Mouse (Mus musculus) ES-E14 (cell line): ENCODE results near the gene Zfp598. TPM values are rescaled to one million over a fixed set of nuclear protein-coding genes. Genes with fewer than 3 reads are reported as not detected.

Experiments
- DNase-seq: peaks from one replicate; pipeline ENCODE4 v3.0.0-alpha.2; 2013; ENCODE audit warnings: low read depth, low spot score
- H3K27ac ChIP-seq: 2 replicates; pipeline ENCODE4 v1.5.1; 2012; ENCODE audit warnings: low read depth, mild to moderate bottlenecking, low read length, moderate library complexity, mixed read lengths; ENCODE audit not compliant: poor library complexity, insufficient read depth, severe bottlenecking
- H3K36me3 ChIP-seq: 2 replicates; pipeline ENCODE4 v1.6.1; 2012; ENCODE audit warnings: mild to moderate bottlenecking, low read length, moderate library complexity, mixed read lengths; ENCODE audit not compliant: control insufficient read depth, poor library complexity, insufficient read depth, severe bottlenecking
- H3K4me1 ChIP-seq, 2 experiments: fragments of 150-350 bp in 1 of 2; sonication (generic) in 1 of 2; 2 replicates each; pipeline ENCODE4 v1.6.1; 2012; ENCODE audit warnings: low read length in 2 of 2, mild to moderate bottlenecking in 1 of 2, mixed read lengths in 1 of 2; ENCODE audit not compliant: control insufficient read depth in 2 of 2, insufficient read depth in 2 of 2, poor library complexity in 1 of 2
- H3K4me3 ChIP-seq, 2 experiments: fragments of 150-350 bp in 1 of 2; sonication (generic) in 1 of 2; 2 replicates each; pipeline ENCODE4 v1.5.1; 2012; ENCODE audit warnings: low read length in 2 of 2, low read depth in 1 of 2, mild to moderate bottlenecking in 1 of 2, mixed read lengths in 1 of 2; ENCODE audit not compliant: insufficient read depth in 1 of 2, poor library complexity in 1 of 2, severe bottlenecking in 1 of 2
- H3K9ac ChIP-seq: 2 replicates; pipeline ENCODE4 v1.6.1; 2012; ENCODE audit warnings: low read depth, mild to moderate bottlenecking, low read length, mixed read lengths; ENCODE audit not compliant: poor library complexity, insufficient read depth, severe bottlenecking
- H3K9me3 ChIP-seq: fragments of 150-350 bp; sonication (generic); 2 replicates; pipeline ENCODE4 v1.6.1; 2012; ENCODE audit warnings: low read depth, mild to moderate bottlenecking, low read length; ENCODE audit not compliant: control insufficient read depth, insufficient read depth
- CHD2 ChIP-seq: IDR thresholded peaks from 2 replicates; pipeline ENCODE4 v1.6.1; 2014; ENCODE audit warnings: mild to moderate bottlenecking, low read depth, low read length, inconsistent platforms
- HCFC1 ChIP-seq: IDR thresholded peaks from 2 replicates; pipeline ENCODE4 v1.6.1; 2012; ENCODE audit warnings: low read length, inconsistent platforms, borderline replicate concordance; ENCODE audit not compliant: insufficient read depth
- MAFK ChIP-seq: IDR thresholded peaks from 2 replicates; pipeline ENCODE4 v1.6.1; 2014; ENCODE audit warnings: mild to moderate bottlenecking, low read depth, low read length, inconsistent platforms; ENCODE audit not compliant: insufficient read depth
- ZC3H11A ChIP-seq: IDR thresholded peaks from 2 replicates; pipeline ENCODE4 v1.6.1; 2012; ENCODE audit warnings: low read depth, mild to moderate bottlenecking, inconsistent platforms, low read length, borderline replicate concordance
- ZNF384 ChIP-seq: IDR thresholded peaks from 2 replicates; pipeline ENCODE4 v1.6.1; 2012; ENCODE audit warnings: low read depth, low read length, inconsistent platforms
- in situ Hi-C, 2 experiments: fragments of 600-800 bp; cut with MboI; formaldehyde crosslinking; loops; one replicate each; pipeline ENCODE4 v1.15.1; 2025; ENCODE audit warnings: low sequenced_read_pairs in 2 of 2, inconsistent platforms in 1 of 2; ENCODE audit not compliant: unreplicated experiment in 2 of 2
- total RNA-seq: library from RNA; depleted of rRNA; stranded (reverse); fragments of 300-350 nt; gene quantifications from 2 replicates; pipeline ENCODE4 v1.2.3, GENCODE M21; 2012; rRNA removed

Zfp598 gene
- total RNA-seq, 1 experiment = 39.7 TPM

DNA sequence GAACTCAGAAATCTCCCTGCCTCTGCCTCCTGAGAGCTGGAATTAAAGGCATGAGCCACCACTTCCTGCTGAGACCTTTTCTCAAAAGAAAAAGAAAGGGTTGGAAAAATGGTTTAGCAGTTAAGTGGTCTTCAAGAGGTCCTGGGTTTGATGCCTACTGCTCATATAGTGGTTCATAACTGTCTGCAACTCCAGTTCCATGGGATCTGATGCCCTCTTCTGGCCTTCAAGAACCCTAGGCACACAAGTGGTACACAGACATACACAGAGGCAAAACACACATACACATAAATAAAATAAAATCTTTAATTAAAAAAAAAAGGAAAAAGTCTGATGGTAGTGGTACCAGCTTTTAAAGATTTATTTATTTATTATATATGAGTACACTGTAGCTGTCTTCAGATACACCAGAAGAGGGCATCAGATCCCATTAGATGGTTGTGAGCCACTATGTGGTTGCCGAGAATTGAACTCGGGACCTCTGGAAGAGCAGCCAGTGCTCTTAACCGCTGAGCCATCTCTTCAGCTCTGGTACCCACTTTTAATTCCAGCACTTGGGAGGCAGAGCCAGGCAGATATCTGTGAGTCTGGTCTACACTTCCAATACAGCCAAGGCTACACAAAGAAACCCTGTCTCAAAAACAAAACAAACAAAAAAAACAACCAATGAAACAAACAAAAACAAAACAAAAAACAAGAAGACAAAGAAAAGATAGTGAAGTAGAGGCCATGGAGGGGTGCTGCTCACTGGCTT, 56.3 kb downstream of the Zfp598 start:
- Histone ChIP-seq H3K36me3 (peaks cover 16% of the 10 kb centered on the region), H3K9me3 (no peaks in the 10 kb centered on the region), H3K4me3 (no peak overlapping the region), H3K4me1 (peaks cover 0 to 8% of the 10 kb centered on the region in 2 experiments; a peak in 1 of 4 replicates), H3K27ac (no peak overlapping the region), H3K9ac (no peak overlapping the region)
- no peak for TF ChIP-seq ZC3H11A
- no peak for TF ChIP-seq HCFC1
- no peak for TF ChIP-seq MAFK
- no peak for TF ChIP-seq ZNF384
- no peak for TF ChIP-seq CHD2
- in situ Hi-C loops = no loop called here
- DNase-seq = no peak

DNA sequence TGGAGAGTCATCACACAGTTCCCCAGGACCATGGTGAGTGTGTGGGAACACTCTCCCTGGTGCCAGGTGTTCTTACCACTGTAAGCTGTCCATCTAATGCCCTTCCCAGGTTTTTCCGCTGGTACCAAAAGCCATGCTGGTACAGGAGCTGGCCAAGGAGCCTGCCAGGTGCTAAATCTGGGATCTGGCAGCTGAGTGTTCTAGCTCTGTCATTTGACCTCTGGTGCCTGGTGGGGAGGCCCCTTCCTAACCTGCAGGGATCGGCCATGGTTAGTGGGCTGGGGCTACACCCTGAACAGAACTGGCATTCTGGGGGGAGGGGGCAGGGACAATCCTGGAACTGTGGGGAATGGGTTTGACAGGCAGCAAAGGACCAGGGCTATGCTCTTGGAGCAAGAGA, 58.1 kb downstream of the Zfp598 start, which contains the start of gene Rpl3l:
Gene Rpl3l (plus strand): TSS at position 203 of the 400 bp plus-strand sequence.
- no peak for TF ChIP-seq ZC3H11A
- no peak for TF ChIP-seq HCFC1
- no peak for TF ChIP-seq MAFK
- no peak for TF ChIP-seq CHD2
- TF ChIP-seq ZNF384 = no peak
- no peaks in the 10 kb centered on the region for H3K9me3 ChIP-seq
- in situ Hi-C loops = no loop called here
- H3K4me3 ChIP-seq = peak within 1 kb of the TSS in 1 of 2 experiments; percentile 40; a peak in 1 of 4 replicates
- no peak for DNase-seq
- peaks cover 0 to 8% of the 10 kb centered on the region in 2 experiments; a peak in 1 of 4 replicates for H3K4me1 ChIP-seq
- H3K9ac ChIP-seq = peak within 1 kb of the TSS; percentile 29; the same call in 1 of the 2 replicates
- no peak within 1 kb of the TSS for H3K27ac ChIP-seq
- 0 out of 2 replicates have a peak, but pooled peaks cover under 1% of the 10 kb centered on the region for H3K36me3 ChIP-seq

DNA sequence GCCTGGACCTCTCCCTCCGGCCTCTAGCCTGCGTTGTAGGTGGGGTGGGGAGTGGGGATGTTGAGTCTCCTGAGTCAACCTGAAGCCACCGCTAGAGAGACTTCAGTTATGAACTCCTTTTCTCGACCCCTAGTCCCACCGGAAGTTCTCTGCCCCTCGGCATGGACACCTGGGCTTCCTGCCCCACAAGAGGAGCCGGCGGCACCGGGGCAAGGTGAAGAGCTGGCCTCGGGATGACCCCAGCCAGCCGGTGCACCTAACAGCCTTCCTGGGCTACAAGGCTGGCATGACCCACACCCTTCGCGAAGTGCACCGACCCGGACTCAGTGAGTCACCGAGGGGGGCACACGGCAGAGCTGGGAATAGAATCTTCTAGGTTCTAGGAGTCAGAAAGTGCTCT, 58.7 kb downstream of the Zfp598 start:
- Histone ChIP-seq H3K27ac (no peak overlapping the region), H3K9me3 (no peaks in the 10 kb centered on the region), H3K4me1 (peaks cover 1 to 8% of the 10 kb centered on the region in 2 experiments; a peak in 1 of 4 replicates), H3K4me3 (peak overlapping the region in 1 of 2 experiments; percentile 40; a peak in 1 of 4 replicates), H3K36me3 (no peaks in the 10 kb centered on the region), H3K9ac (peak overlapping the region; percentile 29; the same call in 1 of the 2 replicates)
- no peak for TF ChIP-seq MAFK
- no peak for TF ChIP-seq ZC3H11A
- no peak for TF ChIP-seq HCFC1
- TF ChIP-seq ZNF384 = no peak
- TF ChIP-seq CHD2 = no peak
- in situ Hi-C loops = no loop called here
- no peak for DNase-seq

DNA sequence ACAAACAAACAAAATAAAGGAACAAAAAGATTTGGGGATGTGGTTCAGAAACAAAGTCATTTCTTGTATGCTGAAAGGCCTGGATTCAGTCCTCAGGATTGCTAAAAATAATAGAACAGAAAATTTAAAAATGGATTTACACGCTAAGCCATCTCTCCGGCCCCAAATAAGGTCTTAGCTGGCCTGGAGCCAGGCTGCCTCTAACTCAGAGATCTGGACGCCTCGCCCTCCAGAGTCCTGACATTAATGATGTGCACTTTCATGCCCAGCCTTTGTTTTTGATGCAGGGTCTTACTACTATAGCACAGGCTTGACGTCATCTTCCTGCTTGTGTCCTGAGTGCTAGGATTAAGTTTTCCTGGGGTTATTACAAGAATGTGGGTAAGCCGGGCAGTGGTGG, 59.6 kb downstream of the Zfp598 start:
- Histone ChIP-seq H3K4me3 (no peak overlapping the region), H3K9me3 (no peaks in the 10 kb centered on the region), H3K27ac (no peak overlapping the region), H3K9ac (no peak overlapping the region), H3K4me1 (peaks cover 1 to 10% of the 10 kb centered on the region in 2 experiments; a peak in 1 of 4 replicates), H3K36me3 (no peaks in the 10 kb centered on the region)
- TF ChIP-seq HCFC1 (no peak), CHD2 (no peak), MAFK (no peak), ZNF384 (no peak), ZC3H11A (no peak)
- no peak for DNase-seq
- in situ Hi-C loops = no loop called here

DNA sequence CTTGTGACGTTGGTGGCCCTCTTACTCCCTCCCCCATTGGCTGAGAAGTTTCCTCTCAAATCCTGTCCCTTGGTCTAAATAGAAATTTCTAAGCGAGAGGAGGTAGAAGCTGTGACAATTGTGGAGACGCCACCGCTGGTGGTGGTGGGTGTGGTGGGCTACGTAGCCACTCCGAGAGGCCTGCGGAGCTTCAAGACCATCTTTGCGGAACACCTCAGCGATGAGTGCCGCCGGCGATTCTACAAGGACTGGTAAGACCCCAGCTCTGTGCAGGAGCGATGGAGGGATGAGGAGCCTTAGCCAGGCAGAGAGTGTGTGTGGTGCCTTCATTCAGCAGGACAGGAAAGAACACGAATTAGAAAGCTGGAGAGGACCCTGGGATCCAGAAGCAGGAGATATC, 61.3 kb downstream of the Zfp598 start:
- no peaks in the 10 kb centered on the region for H3K36me3 ChIP-seq
- no peak overlapping the region for H3K9ac ChIP-seq
- TF ChIP-seq MAFK (no peak), ZC3H11A (no peak), CHD2 (no peak), HCFC1 (no peak), ZNF384 (no peak)
- no peaks in the 10 kb centered on the region for H3K9me3 ChIP-seq
- H3K27ac ChIP-seq = no peak overlapping the region
- H3K4me3 ChIP-seq = no peak overlapping the region
- in situ Hi-C loops = no loop called here
- H3K4me1 ChIP-seq = peaks cover 1 to 13% of the 10 kb centered on the region in 2 experiments; a peak in 2 of 4 replicates
- no peak for DNase-seq

Other genes starting within 250 kb of the Zfp598 start
- 38.0 and 42.9 TPM in 2 replicates for gene Eci1, start 243.0 kb upstream of the Zfp598 start, total RNA-seq
- 1.2 and 1.8 TPM in 2 replicates for gene Dnase1l2, start 226.6 kb upstream of the Zfp598 start, total RNA-seq
- 23.4 and 38.2 TPM in 2 replicates for gene E4f1, start 199.4 kb upstream of the Zfp598 start, total RNA-seq
- gene Pgp, start 199.3 kb upstream of the Zfp598 start, total RNA-seq = 12.8 and 16.6 TPM in 2 replicates
- 1.2 and 1.4 TPM in 2 replicates for gene Bricd5, start 195.8 kb upstream of the Zfp598 start, total RNA-seq
- 24.2 and 32.8 TPM in 2 replicates for gene Mlst8, start 190.6 kb upstream of the Zfp598 start, total RNA-seq
- 1.8 and 2.0 TPM in 2 replicates for gene Caskin1, start 181.1 kb upstream of the Zfp598 start, total RNA-seq
- gene Traf7, start 141.7 kb upstream of the Zfp598 start, total RNA-seq = 149 and 228 TPM in 2 replicates
- gene Rab26, start 135.5 kb upstream of the Zfp598 start, total RNA-seq = 2.8 and 7.4 TPM in 2 replicates
- 27.8 and 35.9 TPM in 2 replicates for gene Pkd1, start 119.9 kb upstream of the Zfp598 start, total RNA-seq
- gene Tsc2, start 37.1 kb upstream of the Zfp598 start, total RNA-seq = 93.0 and 118 TPM in 2 replicates
- gene Nthl1, start 37.0 kb upstream of the Zfp598 start, total RNA-seq = 39.4 and 43.0 TPM in 2 replicates
- 11.4 and 22.7 TPM in 2 replicates for gene Slc9a3r2, start 19.4 kb upstream of the Zfp598 start, total RNA-seq
- gene Npw, start 11.2 kb upstream of the Zfp598 start, total RNA-seq = 3.0 and 6.0 TPM in 2 replicates
- gene Syngr3, start 20.3 kb downstream of the Zfp598 start, total RNA-seq = 4.1 and 13.1 TPM in 2 replicates
- 61.8 and 63.4 TPM in 2 replicates for gene Gfer, start 26.5 kb downstream of the Zfp598 start, total RNA-seq
- gene Noxo1, start 26.5 kb downstream of the Zfp598 start, total RNA-seq = 2.9 and 7.5 TPM in 2 replicates
- gene Tbl3, start 38.0 kb downstream of the Zfp598 start, total RNA-seq = 108 and 119 TPM in 2 replicates
- 0.71 and 0.95 TPM in 2 replicates for gene Rnf151, start 48.4 kb downstream of the Zfp598 start, total RNA-seq
- gene Rps2, start 48.4 kb downstream of the Zfp598 start, total RNA-seq = 3,495 and 3,661 TPM in 2 replicates
- 147 and 191 TPM in 2 replicates for gene Ndufb10, start 54.8 kb downstream of the Zfp598 start, total RNA-seq
- gene Rpl3l, start 58.1 kb downstream of the Zfp598 start, total RNA-seq = 0.16 and 0.67 TPM in 2 replicates
- gene Msrb1, start 67.0 kb downstream of the Zfp598 start, total RNA-seq = 23.5 and 30.2 TPM in 2 replicates
- 1.6 and 2.3 TPM in 2 replicates for gene Hs3st6, start 83.3 kb downstream of the Zfp598 start, total RNA-seq
- 0.13 and 0.42 TPM in 2 replicates for gene Meiob, start 134.6 kb downstream of the Zfp598 start, total RNA-seq
- gene Hagh, start 170.5 kb downstream of the Zfp598 start, total RNA-seq = 37.3 and 40.5 TPM in 2 replicates
- 9.7 and 9.8 TPM in 2 replicates for gene Fahd1, start 180.7 kb downstream of the Zfp598 start, total RNA-seq
- 2.5 and 5.8 TPM in 2 replicates for gene Igfals, start 196.3 kb downstream of the Zfp598 start, total RNA-seq
- gene Nubp2, start 216.7 kb downstream of the Zfp598 start, total RNA-seq = 85.8 and 118 TPM in 2 replicates
- gene Spsb3, start 217.0 kb downstream of the Zfp598 start, total RNA-seq = 34.2 and 37.1 TPM in 2 replicates
- 21.8 and 33.7 TPM in 2 replicates for gene Eme2, start 225.4 kb downstream of the Zfp598 start, total RNA-seq
- gene Mrps34, start 225.4 kb downstream of the Zfp598 start, total RNA-seq = 36.1 and 39.6 TPM in 2 replicates
- 59.4 and 84.1 TPM in 2 replicates for gene Nme3, start 226.8 kb downstream of the Zfp598 start, total RNA-seq